Mouse (Mus musculus): Measurements from ENCODE around the gene Cubn. TPM values are rescaled to one million over a fixed set of nuclear protein-coding genes. Genes with fewer than 3 reads are reported as not detected.
A peak's percentile ranks its signal among the peaks of the same experiment; 100 is the strongest.

Cubn gene
- polyA plus RNA-seq, 2 experiments, result 0.04 to 0.06 TPM

GRCm38 (mm10) chr2:13278114-13278862 is 213.3 kb downstream of the Cubn start:
- DNase-seq (ENCODE audit: low read depth in 3 of 3, low spot score in 3 of 3) (no peak), ATAC-seq (ENCODE audit: insufficient read depth) (no peak)
- Histone ChIP-seq H3K36me3 (replicated peaks; ENCODE audit: control insufficient read depth, insufficient read depth, low read depth) (no peaks in the 10 kb centered on the region), H3K4me3 (ENCODE audit: insufficient read depth in 1 of 2, low read depth in 2 of 2, low read length in 2 of 2) (no peak overlapping the region), H3K4me1 (replicated peaks; ENCODE audit: control insufficient read depth in 2 of 2, insufficient read depth in 2 of 2, low read length in 1 of 2) (peaks cover 0 to under 1% of the 10 kb centered on the region in 2 experiments; a peak in 1 of 4 replicates), H3K27me3 (ENCODE audit: control insufficient read depth, insufficient read depth, low read length) (no peaks in the 10 kb centered on the region), H3K9ac (replicated peaks) (no peak overlapping the region), H3K9me3 (ENCODE audit: control insufficient read depth, low read length) (no peaks in the 10 kb centered on the region), H3K4me2 (ENCODE audit: low read depth) (no peak overlapping the region), H3K27ac (no peak overlapping the region)
- WGBS (ENCODE audit: insufficient replicate concordance), result 47% methylated on average over 10 of the region's 10 CpGs
- TF ChIP-seq EP300 (IDR thresholded peaks at IDR 0.05; ENCODE audit: low read depth) (no peak), CTCF (IDR thresholded peaks at IDR 0.05; ENCODE audit: low read depth) (peak; percentile 53; the same call in 1 of the 2 replicates)

GRCm38 (mm10) chr2:13275874-13276273 is 215.7 kb downstream of the Cubn start:
- no peak for ATAC-seq (ENCODE audit: insufficient read depth)
- Histone ChIP-seq H3K36me3 (replicated peaks; ENCODE audit: control insufficient read depth, insufficient read depth, low read depth) (no peaks in the 10 kb centered on the region), H3K9ac (replicated peaks) (no peak overlapping the region), H3K4me1 (replicated peaks; ENCODE audit: control insufficient read depth in 2 of 2, insufficient read depth in 2 of 2, low read length in 1 of 2) (peaks cover 0 to 5% of the 10 kb centered on the region in 2 experiments; a peak in 1 of 4 replicates), H3K9me3 (ENCODE audit: control insufficient read depth, low read length) (no peaks in the 10 kb centered on the region), H3K4me3 (ENCODE audit: insufficient read depth in 1 of 2, low read depth in 2 of 2, low read length in 2 of 2) (no peak overlapping the region), H3K27ac (no peak overlapping the region), H3K4me2 (ENCODE audit: low read depth) (no peak overlapping the region), H3K27me3 (ENCODE audit: control insufficient read depth, insufficient read depth, low read length) (no peaks in the 10 kb centered on the region)
- TF ChIP-seq CTCF (IDR thresholded peaks at IDR 0.05; ENCODE audit: low read depth) (peak; percentile 64), EP300 (IDR thresholded peaks at IDR 0.05; ENCODE audit: low read depth) (no peak)
- DNase-seq (ENCODE audit: low read depth in 3 of 3, low spot score in 3 of 3), result no peak
- WGBS (ENCODE audit: insufficient replicate concordance), result 55% methylated on average over 7 of the region's 7 CpGs

GRCm38 (mm10) chr2:13271165-13271957 is 220.3 kb downstream of the Cubn start, which contains the start of gene Rsu1:
Rsu1 (minus strand) TSS chr2:13271415.
- DNase-seq (ENCODE audit: low read depth in 3 of 3, low spot score in 3 of 3), result peak; percentile 99 to 100 (median 100)
- peak within 1 kb of the TSS; percentile 87 for H3K4me2 ChIP-seq (ENCODE audit: low read depth)
- peak within 1 kb of the TSS; percentile 74 for H3K27ac ChIP-seq
- peaks cover 10 to 29% of the 10 kb centered on the region in 2 experiments; a peak in 3 of 4 replicates for H3K4me1 ChIP-seq (replicated peaks; ENCODE audit: control insufficient read depth in 2 of 2, insufficient read depth in 2 of 2, low read length in 1 of 2)
- H3K36me3 ChIP-seq (replicated peaks; ENCODE audit: control insufficient read depth, insufficient read depth, low read depth), result no peaks in the 10 kb centered on the region
- H3K4me3 ChIP-seq (ENCODE audit: insufficient read depth in 1 of 2, low read depth in 2 of 2, low read length in 2 of 2), result peak within 1 kb of the TSS; percentile 68 to 96
- ATAC-seq (ENCODE audit: insufficient read depth), result peak; percentile 99
- H3K9ac ChIP-seq (replicated peaks), result peak within 1 kb of the TSS; percentile 86
- WGBS (ENCODE audit: insufficient replicate concordance), result under 1% methylated on average over 37 of the region's 37 CpGs
- H3K27me3 ChIP-seq (ENCODE audit: control insufficient read depth, insufficient read depth, low read length), result no peaks in the 10 kb centered on the region
- H3K9me3 ChIP-seq (ENCODE audit: control insufficient read depth, low read length), result no peaks in the 10 kb centered on the region
- no peak for TF ChIP-seq CTCF (IDR thresholded peaks at IDR 0.05; ENCODE audit: low read depth)
- no peak for TF ChIP-seq EP300 (IDR thresholded peaks at IDR 0.05; ENCODE audit: low read depth)

- peak overlapping the region; percentile 68 to 96 for H3K4me3 ChIP-seq (ENCODE audit: insufficient read depth in 1 of 2, low read depth in 2 of 2, low read length in 2 of 2)
- no peak for DNase-seq (ENCODE audit: low read depth in 3 of 3, low spot score in 3 of 3)
- no peaks in the 10 kb centered on the region for H3K36me3 ChIP-seq (replicated peaks; ENCODE audit: control insufficient read depth, insufficient read depth, low read depth)
- H3K4me1 ChIP-seq (replicated peaks; ENCODE audit: control insufficient read depth in 2 of 2, insufficient read depth in 2 of 2, low read length in 1 of 2), result peaks cover 10 to 29% of the 10 kb centered on the region in 2 experiments; a peak in 3 of 4 replicates
- TF ChIP-seq CTCF (IDR thresholded peaks at IDR 0.05; ENCODE audit: low read depth) (no peak), EP300 (IDR thresholded peaks at IDR 0.05; ENCODE audit: low read depth) (no peak)
- peak overlapping the region; percentile 86 for H3K9ac ChIP-seq (replicated peaks)
- ATAC-seq (ENCODE audit: insufficient read depth), result peak; percentile 7; the same call in 1 of the 2 replicates
- H3K9me3 ChIP-seq (ENCODE audit: control insufficient read depth, low read length), result no peaks in the 10 kb centered on the region
- H3K27me3 ChIP-seq (ENCODE audit: control insufficient read depth, insufficient read depth, low read length), result no peaks in the 10 kb centered on the region
- peak overlapping the region; percentile 74 for H3K27ac ChIP-seq
- WGBS (ENCODE audit: insufficient replicate concordance), result 12% methylated on average over 8 of the region's 8 CpGs
- peak overlapping the region; percentile 87 for H3K4me2 ChIP-seq (ENCODE audit: low read depth)
Measured at GRCm38 (mm10) chr2:13270736-13271135, 220.9 kb downstream of the Cubn start.
